Mouse (Mus musculus) ovary, postnatal 14 days (tissue): ENCODE measurements around the gene Prrg2.

Source experiments
- DNase-seq: peaks from one replicate; pipeline ENCODE4 v3.0.0; 2022; ENCODE audit warnings: low spot score

Prrg2 gene

GRCm38 (mm10) chr7:45090251-45090977 lies 27.9 kb upstream of the Prrg2 start:
- DNase-seq: no peak

DNA sequence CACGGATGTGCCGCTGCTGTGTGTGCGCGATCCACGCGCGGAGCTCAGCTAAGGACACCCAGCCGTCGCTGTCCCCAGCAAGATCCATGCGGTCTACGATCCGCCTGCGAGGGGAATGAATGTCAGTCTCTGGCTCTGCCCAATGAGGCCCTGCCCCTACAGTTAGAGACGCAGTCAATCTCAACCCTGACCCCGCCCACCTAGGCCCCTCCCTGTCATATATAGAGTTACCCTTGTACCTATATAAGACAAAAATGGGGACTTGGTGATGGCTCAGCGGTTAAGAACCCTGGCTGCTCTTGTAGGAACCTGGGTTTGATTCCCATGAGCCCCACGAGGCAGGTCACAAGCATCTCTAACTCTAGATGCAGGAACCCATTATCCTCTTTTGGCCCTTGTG lies 26.1 kb upstream of the Prrg2 start:
- no peak for DNase-seq

DNA sequence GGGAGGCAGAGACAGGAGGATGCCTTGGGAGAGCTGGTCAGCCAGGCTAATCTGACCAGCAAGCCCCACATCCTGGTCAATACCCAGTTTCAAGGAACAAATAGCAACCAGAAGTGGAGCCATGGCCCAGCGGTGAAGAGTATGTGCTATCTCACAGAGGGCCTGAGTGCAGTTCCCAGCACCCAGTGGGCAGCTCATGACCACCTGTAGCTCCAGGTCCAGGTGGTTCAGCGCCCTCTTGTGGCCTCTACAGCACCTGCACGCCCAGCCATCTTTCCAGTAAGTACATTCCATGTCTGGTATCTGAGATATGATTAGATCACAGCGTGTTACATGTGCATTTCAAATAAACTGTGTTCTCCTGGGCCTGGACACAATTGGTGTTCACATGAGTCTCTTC lies 23.6 kb upstream of the Prrg2 start:
- DNase-seq: no peak

- no peak for DNase-seq
These were observed 20.9 kb upstream of the Prrg2 start for GRCm38 (mm10) chr7:45083300-45083890.

- DNase-seq: no peak
These were observed 20.2 kb upstream of the Prrg2 start for GRCm38 (mm10) chr7:45082401-45083299.

DNA sequence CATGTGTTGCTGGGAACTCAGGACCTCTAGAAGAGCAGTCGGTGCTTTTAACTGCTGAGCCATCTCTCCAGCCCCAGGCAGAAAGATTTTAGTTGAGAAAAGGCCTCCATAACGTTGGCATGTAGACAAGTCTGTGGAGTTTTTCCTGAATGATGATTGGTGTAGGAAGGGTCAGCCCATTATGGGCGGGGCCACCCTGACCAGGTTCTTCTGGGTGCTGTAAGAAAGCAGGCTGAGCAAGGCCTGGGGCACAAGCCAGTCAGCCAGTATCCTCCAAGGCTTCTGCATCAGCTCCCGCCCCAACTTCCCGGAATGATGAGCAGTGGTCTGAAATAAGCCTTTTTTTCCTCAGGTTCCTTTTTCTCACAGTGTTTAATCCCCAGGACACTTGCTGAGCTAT lies 18.5 kb upstream of the Prrg2 start:
- DNase-seq: no peak

- peak; percentile 93 for DNase-seq
These were observed 17.4 kb upstream of the Prrg2 start for GRCm38 (mm10) chr7:45079856-45080255.

DNA sequence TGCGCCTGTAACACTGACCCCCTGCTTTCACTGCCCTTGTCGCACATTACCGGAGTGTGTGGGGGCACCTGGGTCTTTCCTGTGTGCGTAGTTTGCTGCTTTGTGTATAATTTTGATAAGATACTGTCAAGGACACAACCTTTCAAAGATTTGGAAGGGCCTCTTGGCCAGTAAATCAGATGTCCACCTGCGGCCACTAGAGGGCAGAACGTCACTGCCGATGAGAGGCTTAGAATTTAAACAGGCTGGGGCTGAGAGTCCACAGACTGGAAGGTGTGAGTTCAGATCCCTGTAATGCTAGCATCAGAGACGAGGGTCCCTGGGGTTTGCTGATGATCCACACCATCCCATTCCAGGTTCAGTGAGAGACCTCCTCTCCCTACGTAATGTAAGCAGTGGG lies 16.0 kb upstream of the Prrg2 start:
- DNase-seq: peak; percentile 73

GRCm38 (mm10) chr7:45077829-45078228 lies 15.4 kb upstream of the Prrg2 start:
- DNase-seq: no peak

- no peak for DNase-seq
These were observed 14.8 kb upstream of the Prrg2 start for GRCm38 (mm10) chr7:45077322-45077721.

GRCm38 (mm10) chr7:45076501-45076900 lies 14.0 kb upstream of the Prrg2 start:
- no peak for DNase-seq

- no peak for DNase-seq
These were observed 12.9 kb upstream of the Prrg2 start for GRCm38 (mm10) chr7:45075405-45075804.

GRCm38 (mm10) chr7:45073949-45074348 lies 11.5 kb upstream of the Prrg2 start:
- DNase-seq: no peak

- no peak for DNase-seq
These were observed 10.8 kb upstream of the Prrg2 start for GRCm38 (mm10) chr7:45073171-45073707.

DNA sequence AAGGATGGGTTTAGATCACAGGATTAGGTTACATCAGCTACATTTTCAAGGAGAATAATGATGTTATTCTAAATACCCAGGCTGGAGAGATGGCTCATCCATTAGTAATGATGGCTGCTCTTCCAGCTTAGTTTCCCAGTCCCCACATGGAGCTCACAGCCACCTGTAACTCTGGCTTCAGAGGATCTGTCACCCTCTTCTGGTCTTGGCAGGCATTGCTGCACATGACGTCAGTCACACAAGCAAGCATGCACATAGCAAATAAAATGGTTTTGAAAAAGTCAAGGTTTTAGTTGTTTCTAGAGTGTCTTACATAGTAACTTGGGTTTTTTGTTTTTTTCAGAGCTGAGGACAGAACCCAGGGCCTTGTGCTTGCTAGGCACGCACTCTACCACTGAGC lies 9.8 kb upstream of the Prrg2 start:
- DNase-seq: no peak

GRCm38 (mm10) chr7:45069671-45070070 lies 7.2 kb upstream of the Prrg2 start:
- DNase-seq: no peak

- no peak for DNase-seq
These were observed 5.5 kb upstream of the Prrg2 start for GRCm38 (mm10) chr7:45068000-45068318.

GRCm38 (mm10) chr7:45067190-45067999 lies 4.9 kb upstream of the Prrg2 start:
- no peak for DNase-seq

- no peak for DNase-seq
These were observed 873 bp downstream of the Prrg2 start for GRCm38 (mm10) chr7:45061532-45062075.

GRCm38 (mm10) chr7:45060632-45061122 lies 1.8 kb downstream of the Prrg2 start:
- no peak for DNase-seq
